Mouse (Mus musculus): ENCODE results near the gene Gng5. TPM values are rescaled to one million over a fixed set of nuclear protein-coding genes. Genes with fewer than 3 reads are reported as not detected.
A peak's percentile ranks its signal among the peaks of the same experiment; 100 is the strongest.

The Gng5 gene
- polyA plus RNA-seq (2012; rRNA removed), result 270 and 435 TPM in 2 replicates

GRCm38 (mm10) chr3:146499431-146500002 lies at the start of gene Gng5, which contains the start of gene Spata1:
Gene Gng5 (plus strand): TSS chr3:146499807.
Gene Spata1 (minus strand): TSS chr3:146499753.
- no peaks in the 10 kb centered on the region for H3K27me3 ChIP-seq (ENCODE audit: control insufficient read depth, insufficient read depth, low read length)
- TF ChIP-seq CTCF (IDR thresholded peaks at IDR 0.05; ENCODE audit: extremely low read depth, insufficient read length, insufficient replicate concordance, low read depth, low read length) (no peak), POLR2A (IDR thresholded peaks at IDR 0.05; ENCODE audit: low read depth, low read length) (peak; percentile 69)
- peak within 1 kb of the TSS; percentile 96 for H3K4me3 ChIP-seq (ENCODE audit: low read depth, low read length)
- WGBS, result under 1% methylated on average over 76 of the region's 88 CpGs
- peak within 1 kb of the TSS; percentile 87 for H3K27ac ChIP-seq (ENCODE audit: insufficient read depth, low read depth, low read length)
- peaks cover 9% of the 10 kb centered on the region for H3K36me3 ChIP-seq (ENCODE audit: control insufficient read depth, insufficient read depth, low read length)
- no peaks in the 10 kb centered on the region for H3K4me1 ChIP-seq (ENCODE audit: control insufficient read depth, insufficient read depth, insufficient read length, low read length)

- Histone ChIP-seq H3K27me3 (ENCODE audit: control insufficient read depth, insufficient read depth, low read length) (no peaks in the 10 kb centered on the region), H3K4me1 (ENCODE audit: control insufficient read depth, insufficient read depth, insufficient read length, low read length) (peaks cover 5% of the 10 kb centered on the region), H3K27ac (ENCODE audit: insufficient read depth, low read depth, low read length) (peak overlapping the region; percentile 57), H3K36me3 (ENCODE audit: control insufficient read depth, insufficient read depth, low read length) (peaks cover 3% of the 10 kb centered on the region; the same call in 1 of the 2 replicates), H3K4me3 (ENCODE audit: low read depth, low read length) (peak overlapping the region; percentile 77)
- WGBS, result under 1% methylated on average over 29 of the region's 29 CpGs
- TF ChIP-seq POLR2A (IDR thresholded peaks at IDR 0.05; ENCODE audit: low read depth, low read length), result peak; percentile 91
- peak; percentile 24; the same call in 1 of the 2 replicates for TF ChIP-seq CTCF (IDR thresholded peaks at IDR 0.05; ENCODE audit: extremely low read depth, insufficient read length, insufficient replicate concordance, low read depth, low read length)
These were observed 49.2 kb upstream of the Gng5 start for GRCm38 (mm10) chr3:146450371-146450841.

GRCm38 (mm10) chr3:146451375-146451774 lies 48.2 kb upstream of the Gng5 start:
- 70% methylated on average over 5 of the region's 5 CpGs for WGBS
- Histone ChIP-seq H3K27me3 (ENCODE audit: control insufficient read depth, insufficient read depth, low read length) (no peaks in the 10 kb centered on the region), H3K4me3 (ENCODE audit: low read depth, low read length) (no peak overlapping the region), H3K27ac (ENCODE audit: insufficient read depth, low read depth, low read length) (no peak overlapping the region), H3K4me1 (ENCODE audit: control insufficient read depth, insufficient read depth, insufficient read length, low read length) (peaks cover 5% of the 10 kb centered on the region), H3K36me3 (ENCODE audit: control insufficient read depth, insufficient read depth, low read length) (peaks cover 5% of the 10 kb centered on the region)
- TF ChIP-seq POLR2A (IDR thresholded peaks at IDR 0.05; ENCODE audit: low read depth, low read length) (no peak), CTCF (IDR thresholded peaks at IDR 0.05; ENCODE audit: extremely low read depth, insufficient read length, insufficient replicate concordance, low read depth, low read length) (no peak)

DNA sequence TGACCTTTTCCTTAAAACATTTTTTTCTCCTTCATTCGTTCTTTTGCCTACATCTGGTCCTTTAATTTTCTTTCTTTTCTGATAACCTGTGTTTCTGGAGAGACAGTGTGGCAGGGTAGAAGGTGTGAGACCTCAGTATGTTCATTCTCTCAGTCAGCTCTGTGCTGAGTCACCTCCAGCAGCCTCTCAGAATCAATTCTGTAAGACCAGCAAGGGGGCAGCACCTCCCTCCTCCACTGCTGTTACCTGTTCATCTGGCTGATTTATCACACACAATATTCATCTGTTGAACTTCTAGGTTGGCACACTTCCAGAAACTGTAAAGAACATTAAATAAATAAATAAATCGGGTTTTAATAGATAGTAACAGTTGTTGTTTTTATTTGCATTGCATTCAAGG lies 36.7 kb upstream of the Gng5 start:
- Histone ChIP-seq H3K36me3 (ENCODE audit: control insufficient read depth, insufficient read depth, low read length) (0 out of 2 replicates have a peak, but pooled peaks cover 2% of the 10 kb centered on the region), H3K4me3 (ENCODE audit: low read depth, low read length) (no peak overlapping the region), H3K27ac (ENCODE audit: insufficient read depth, low read depth, low read length) (no peak overlapping the region), H3K27me3 (ENCODE audit: control insufficient read depth, insufficient read depth, low read length) (no peaks in the 10 kb centered on the region), H3K4me1 (ENCODE audit: control insufficient read depth, insufficient read depth, insufficient read length, low read length) (no peaks in the 10 kb centered on the region)
- WGBS, result 41% methylated on average over 2 of the region's 2 CpGs
- TF ChIP-seq CTCF (IDR thresholded peaks at IDR 0.05; ENCODE audit: extremely low read depth, insufficient read length, insufficient replicate concordance, low read depth, low read length) (no peak), POLR2A (IDR thresholded peaks at IDR 0.05; ENCODE audit: low read depth, low read length) (no peak)

DNA sequence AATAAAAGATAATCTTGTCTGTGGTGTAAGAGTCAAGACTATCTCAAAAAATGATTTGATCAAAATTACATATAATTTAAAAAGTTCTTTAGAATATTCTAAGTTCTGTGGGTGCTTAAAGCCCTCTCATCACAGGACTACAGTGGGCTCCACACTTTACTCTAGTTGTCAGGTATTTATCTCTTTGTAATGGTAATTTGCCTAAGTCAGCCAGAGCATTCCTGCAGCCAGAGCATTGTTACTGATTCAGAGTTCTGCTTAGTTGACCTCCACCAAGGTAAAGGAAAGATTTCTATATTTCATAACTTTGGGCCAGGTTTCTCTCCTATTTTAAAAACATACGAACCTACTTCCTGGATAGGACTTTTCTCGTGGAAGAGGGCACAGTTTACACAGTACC lies 30.4 kb upstream of the Gng5 start:
- no peak overlapping the region for H3K4me3 ChIP-seq (ENCODE audit: low read depth, low read length)
- H3K4me1 ChIP-seq (ENCODE audit: control insufficient read depth, insufficient read depth, insufficient read length, low read length), result no peaks in the 10 kb centered on the region
- TF ChIP-seq POLR2A (IDR thresholded peaks at IDR 0.05; ENCODE audit: low read depth, low read length), result no peak
- no peak for TF ChIP-seq CTCF (IDR thresholded peaks at IDR 0.05; ENCODE audit: extremely low read depth, insufficient read length, insufficient replicate concordance, low read depth, low read length)
- H3K27me3 ChIP-seq (ENCODE audit: control insufficient read depth, insufficient read depth, low read length), result no peaks in the 10 kb centered on the region
- no peaks in the 10 kb centered on the region for H3K36me3 ChIP-seq (ENCODE audit: control insufficient read depth, insufficient read depth, low read length)
- H3K27ac ChIP-seq (ENCODE audit: insufficient read depth, low read depth, low read length), result no peak overlapping the region
- 64% methylated on average over 2 of the region's 2 CpGs for WGBS

- Histone ChIP-seq H3K4me1 (ENCODE audit: control insufficient read depth, insufficient read depth, insufficient read length, low read length) (no peaks in the 10 kb centered on the region), H3K27me3 (ENCODE audit: control insufficient read depth, insufficient read depth, low read length) (no peaks in the 10 kb centered on the region), H3K4me3 (ENCODE audit: low read depth, low read length) (no peak overlapping the region), H3K36me3 (ENCODE audit: control insufficient read depth, insufficient read depth, low read length) (no peaks in the 10 kb centered on the region), H3K27ac (ENCODE audit: insufficient read depth, low read depth, low read length) (no peak overlapping the region)
- WGBS, result 85% methylated on average over 4 of the region's 4 CpGs
- TF ChIP-seq POLR2A (IDR thresholded peaks at IDR 0.05; ENCODE audit: low read depth, low read length), result no peak
- TF ChIP-seq CTCF (IDR thresholded peaks at IDR 0.05; ENCODE audit: extremely low read depth, insufficient read length, insufficient replicate concordance, low read depth, low read length), result no peak
These were observed 26.9 kb upstream of the Gng5 start for GRCm38 (mm10) chr3:146472657-146473056.

- no peaks in the 10 kb centered on the region for H3K36me3 ChIP-seq (ENCODE audit: control insufficient read depth, insufficient read depth, low read length)
- H3K27me3 ChIP-seq (ENCODE audit: control insufficient read depth, insufficient read depth, low read length), result no peaks in the 10 kb centered on the region
- H3K27ac ChIP-seq (ENCODE audit: insufficient read depth, low read depth, low read length), result no peak overlapping the region
- no peak overlapping the region for H3K4me3 ChIP-seq (ENCODE audit: low read depth, low read length)
- H3K4me1 ChIP-seq (ENCODE audit: control insufficient read depth, insufficient read depth, insufficient read length, low read length), result no peaks in the 10 kb centered on the region
- no peak for TF ChIP-seq POLR2A (IDR thresholded peaks at IDR 0.05; ENCODE audit: low read depth, low read length)
- TF ChIP-seq CTCF (IDR thresholded peaks at IDR 0.05; ENCODE audit: extremely low read depth, insufficient read length, insufficient replicate concordance, low read depth, low read length), result no peak
These were observed 25.9 kb upstream of the Gng5 start for GRCm38 (mm10) chr3:146473741-146474140.

All from small intestine, adult 2 months (tissue).